Mouse (Mus musculus): ENCODE data around the gene Ciita.

Gene Ciita

DNA sequence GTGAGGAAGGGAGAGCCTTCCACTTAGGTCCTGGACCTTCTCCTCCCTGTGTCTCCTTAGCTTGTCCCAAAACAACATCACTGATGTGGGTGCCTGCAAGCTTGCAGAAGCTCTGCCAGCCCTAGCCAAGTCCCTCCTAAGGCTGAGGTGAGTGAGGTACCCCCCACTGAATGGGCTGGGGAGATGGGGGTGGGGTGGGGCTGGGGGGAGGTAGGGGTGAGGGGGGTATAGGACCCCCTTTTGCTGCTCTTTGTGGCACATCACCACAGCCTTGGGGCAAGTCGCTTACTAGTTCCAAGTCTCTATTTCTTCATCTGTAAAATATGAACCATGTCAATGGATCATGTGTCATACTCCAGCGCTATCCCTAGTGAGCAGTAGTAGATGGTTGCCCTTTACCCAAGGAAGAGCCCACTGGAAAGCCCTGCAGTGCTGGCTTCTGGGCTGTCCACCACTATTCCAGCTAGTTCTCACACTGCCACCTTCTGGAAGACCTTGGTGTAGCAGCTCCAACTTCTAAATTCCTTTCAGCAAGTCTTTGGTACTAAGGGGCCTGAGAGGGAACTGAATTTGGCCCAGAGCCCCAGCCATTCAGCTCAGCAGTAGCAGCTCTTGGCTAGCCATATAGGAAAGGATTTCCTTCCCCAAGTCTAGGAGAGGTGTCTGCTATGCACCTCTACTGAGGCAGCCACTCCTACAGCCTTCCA is 41.2 kb downstream of the Ciita start:
- DNase-seq = peak; percentile 78

- DNase-seq = peak; percentile 66
Observed at GRCm38 (mm10) chr16:10522811-10523210, 43.0 kb downstream of the Ciita start.

GRCm38 (mm10) chr16:10523650-10524049 is 43.8 kb downstream of the Ciita start:
- DNase-seq = no peak

DNA sequence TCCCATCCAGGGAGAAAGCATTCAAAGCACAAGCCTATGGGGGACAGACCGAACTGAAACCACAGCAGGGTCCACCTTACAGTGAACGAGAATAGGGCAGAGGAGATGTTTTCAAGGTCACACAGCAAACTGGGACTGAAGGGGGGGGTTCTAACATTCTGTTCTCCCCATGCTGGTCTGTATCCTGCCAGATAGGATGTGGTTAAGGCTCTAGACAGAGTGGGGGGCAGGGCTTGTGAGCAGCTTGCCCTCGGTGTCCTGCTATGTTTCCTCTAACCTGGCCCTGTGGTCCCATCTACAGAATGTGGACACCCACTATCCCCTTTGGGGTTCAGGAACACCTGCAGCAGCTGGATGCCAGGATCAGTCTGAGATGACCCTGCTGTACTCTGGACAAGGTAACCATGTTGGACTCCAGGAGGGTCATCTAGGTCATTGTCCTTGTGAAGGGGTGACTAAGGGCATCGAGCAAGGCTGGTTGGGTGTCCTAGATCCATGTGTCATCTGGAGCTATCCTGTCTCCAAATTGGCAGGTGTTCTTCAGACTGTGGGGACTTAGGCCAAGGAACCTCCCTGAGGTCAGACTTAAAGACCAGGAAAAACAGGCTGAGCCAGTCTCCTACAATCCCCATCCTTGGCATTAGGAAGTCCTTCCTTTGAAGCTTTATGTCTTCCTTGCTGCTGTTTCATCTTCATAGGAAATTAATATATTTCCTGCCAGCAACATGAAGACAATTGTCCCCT is 45.2 kb downstream of the Ciita start:
- no peak for DNase-seq

- DNase-seq = no peak
Observed at GRCm38 (mm10) chr16:10525610-10525980, 45.7 kb downstream of the Ciita start.

- no peak for DNase-seq
Observed at GRCm38 (mm10) chr16:10527046-10527644, 47.3 kb downstream of the Ciita start.

DNA sequence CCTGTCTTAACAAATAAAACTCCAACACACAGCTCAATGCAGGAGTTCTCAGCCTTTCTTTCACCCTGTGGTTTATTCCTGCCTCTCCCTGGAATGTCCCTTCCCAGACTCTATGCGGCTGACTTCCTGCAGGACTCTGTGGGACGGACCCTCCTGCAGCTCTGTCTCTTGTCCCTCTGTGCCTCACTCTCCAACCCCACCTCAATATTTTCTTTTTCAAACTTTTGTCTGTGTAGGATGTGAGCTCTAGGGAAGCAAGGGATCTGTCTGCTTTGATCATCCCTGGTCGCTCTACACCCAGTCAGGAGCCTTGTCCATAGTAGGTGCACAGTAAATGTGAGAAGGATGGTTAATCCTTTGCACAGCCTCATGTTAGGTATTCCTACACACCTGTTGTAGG is 48.5 kb downstream of the Ciita start:
- no peak for DNase-seq

- no peak for DNase-seq
Observed at GRCm38 (mm10) chr16:10530179-10530578, 50.3 kb downstream of the Ciita start.

- no peak for DNase-seq
Observed at GRCm38 (mm10) chr16:10533781-10534180, 53.9 kb downstream of the Ciita start.

DNA sequence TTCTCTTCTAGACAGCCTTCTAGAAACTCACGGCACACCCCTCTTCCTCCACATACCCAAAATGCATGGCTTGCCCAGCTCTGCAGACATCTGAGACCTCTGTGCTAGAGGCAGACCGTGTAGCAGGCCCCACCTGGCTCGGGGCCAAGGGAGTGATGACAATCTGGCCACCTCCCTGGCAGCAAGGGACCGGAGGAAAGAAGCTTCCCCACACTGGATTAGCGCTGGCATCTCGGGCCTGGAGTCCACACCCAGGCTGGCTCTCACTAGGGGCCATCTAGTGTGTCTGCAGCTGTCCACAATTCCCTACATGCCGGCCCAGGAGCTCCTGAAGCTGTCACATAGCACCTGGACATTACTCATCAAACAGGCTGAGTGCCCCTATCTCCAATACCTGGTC is 54.7 kb downstream of the Ciita start:
- DNase-seq = no peak

DNA sequence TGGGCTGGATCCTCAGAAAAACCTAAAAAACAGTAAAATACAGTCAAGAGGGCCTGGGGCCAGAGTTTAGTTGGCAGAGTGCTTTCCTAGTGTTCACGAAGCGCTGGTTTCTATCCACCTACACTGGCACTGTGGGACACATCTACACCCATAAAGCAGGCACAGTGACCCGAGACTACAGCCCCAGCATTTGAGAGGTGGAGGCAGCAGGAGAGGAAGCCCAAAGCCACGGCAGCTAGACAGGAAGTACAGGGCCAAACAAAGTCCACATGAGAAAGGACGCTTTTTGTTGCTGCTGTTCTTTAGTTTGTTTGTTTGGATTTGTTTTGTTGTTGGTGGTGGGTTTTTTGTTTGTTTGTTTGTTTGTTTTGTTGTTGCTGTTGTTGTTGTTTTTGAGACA is 56.5 kb downstream of the Ciita start:
- DNase-seq = no peak

DNA sequence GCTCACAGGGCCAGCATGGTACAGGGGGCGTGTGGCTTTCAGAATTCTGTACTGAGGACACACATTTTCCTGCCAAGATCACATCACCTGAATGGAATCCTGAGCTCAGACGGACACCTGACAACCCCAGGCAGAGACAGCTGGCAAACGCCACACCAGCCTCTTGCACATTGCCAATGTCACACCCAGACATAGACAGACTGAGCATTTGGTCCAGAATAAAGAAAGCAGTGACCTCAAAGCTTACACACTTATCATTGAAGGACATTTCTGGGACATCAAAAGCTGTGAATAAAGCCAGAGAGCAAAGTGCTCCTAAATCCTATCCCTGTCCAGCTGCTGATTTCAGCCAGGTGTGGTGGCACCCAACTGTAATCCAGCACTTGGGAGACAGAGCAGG is 57.1 kb downstream of the Ciita start:
- DNase-seq = no peak

GRCm38 (mm10) chr16:10540763-10541597 is 61.1 kb downstream of the Ciita start:
- no peak for DNase-seq

DNA sequence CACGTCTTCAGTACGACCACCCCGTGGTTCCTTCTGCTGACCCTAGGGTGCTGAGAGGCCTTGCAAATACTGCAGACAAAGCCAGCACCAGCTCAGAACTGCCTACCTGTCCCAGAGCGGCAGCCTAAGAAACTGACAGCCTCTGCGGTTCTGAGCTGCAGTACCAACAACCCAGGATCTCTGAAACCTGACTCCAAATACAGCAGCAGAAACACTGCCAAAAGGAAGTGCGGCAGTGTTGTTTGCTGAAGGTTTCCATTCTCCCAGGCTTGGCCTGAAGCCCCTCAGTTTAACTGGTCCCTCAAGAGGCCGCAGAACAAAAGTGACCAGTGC is 61.7 kb downstream of the Ciita start:
- no peak for DNase-seq

DNA sequence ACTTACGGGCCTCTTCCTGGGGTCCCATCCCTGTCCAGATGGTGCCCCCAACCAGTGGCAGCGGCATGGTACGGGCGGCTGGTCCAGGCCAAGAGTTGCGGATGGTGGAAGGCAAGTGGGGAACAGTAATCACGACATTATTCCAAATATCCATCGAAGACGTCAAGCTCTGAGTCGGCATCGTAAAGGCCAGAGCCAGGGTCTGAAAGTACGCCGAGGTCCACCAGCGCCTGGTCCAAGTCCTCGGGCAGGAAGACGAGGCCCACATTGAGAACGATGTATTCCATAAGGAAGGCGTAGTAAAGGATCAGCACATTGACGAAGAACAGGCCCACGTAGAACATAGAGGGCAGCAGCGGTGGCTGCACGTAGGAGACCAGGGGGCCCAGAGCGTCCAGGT is 62.4 kb downstream of the Ciita start:
- DNase-seq = no peak

- DNase-seq = peak; percentile 99
Observed at GRCm38 (mm10) chr16:10542698-10543365, 63.0 kb downstream of the Ciita start, which contains the start of gene Dexi. Gene Dexi, minus strand, starts transcription at chr16:10543054.

DNA sequence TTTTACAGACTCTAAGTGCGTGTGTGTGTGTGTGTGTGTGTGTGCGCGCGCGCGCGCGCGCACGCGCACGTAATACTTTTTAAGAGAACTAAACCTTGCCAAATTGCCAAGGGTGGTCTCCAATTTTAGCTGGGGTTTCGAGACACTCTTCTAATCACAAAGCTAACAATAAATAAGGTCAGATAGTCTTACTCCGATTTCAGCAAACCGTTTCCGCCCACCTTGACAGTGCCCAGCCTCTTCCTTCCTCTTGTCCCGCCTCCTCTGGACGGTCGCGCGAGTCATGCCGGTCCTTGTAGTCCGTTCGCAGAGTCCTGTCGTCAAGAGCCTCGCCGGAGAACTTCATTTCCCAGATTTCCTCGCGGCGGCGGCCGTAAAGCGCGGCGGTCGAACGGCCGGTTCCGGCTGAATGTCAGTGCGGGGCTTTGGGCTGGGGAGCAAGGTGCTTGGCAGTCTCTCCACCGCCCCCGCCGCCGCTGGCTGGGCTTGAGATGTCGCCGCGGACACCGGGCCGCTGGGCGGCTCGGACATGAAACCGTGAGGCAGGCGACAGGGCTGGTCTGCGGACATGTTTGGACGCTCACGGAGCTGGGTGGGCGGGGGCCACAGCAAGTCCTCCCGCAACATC is 65.2 kb downstream of the Ciita start, which contains the start of gene Clec16a:
TSS of gene Clec16a (plus strand) at position 345 of the 628 bp plus-strand sequence.
- DNase-seq = peak; percentile 96

DNA sequence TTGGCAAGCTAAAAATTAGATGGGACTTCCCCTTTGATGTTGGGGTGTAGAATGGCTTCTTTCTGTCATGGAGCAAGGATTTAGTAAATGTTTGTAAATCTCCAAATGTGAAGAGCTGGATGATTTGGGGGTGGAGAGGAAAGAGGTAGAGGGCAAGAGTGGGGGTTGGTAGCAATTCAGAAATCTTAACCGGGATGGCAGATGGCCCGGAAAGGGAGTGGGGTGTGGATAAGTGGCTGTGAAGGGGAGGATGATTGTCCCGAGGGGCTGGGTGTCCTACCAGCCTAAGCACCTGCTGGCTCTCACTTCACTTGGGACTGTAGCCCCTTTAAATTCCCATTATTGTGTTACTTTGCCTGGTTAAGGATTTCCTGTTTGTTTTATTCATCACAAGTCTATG is 67.0 kb downstream of the Ciita start:
- no peak for DNase-seq

- no peak for DNase-seq
Observed at GRCm38 (mm10) chr16:10548938-10549337, 69.1 kb downstream of the Ciita start.

DNA sequence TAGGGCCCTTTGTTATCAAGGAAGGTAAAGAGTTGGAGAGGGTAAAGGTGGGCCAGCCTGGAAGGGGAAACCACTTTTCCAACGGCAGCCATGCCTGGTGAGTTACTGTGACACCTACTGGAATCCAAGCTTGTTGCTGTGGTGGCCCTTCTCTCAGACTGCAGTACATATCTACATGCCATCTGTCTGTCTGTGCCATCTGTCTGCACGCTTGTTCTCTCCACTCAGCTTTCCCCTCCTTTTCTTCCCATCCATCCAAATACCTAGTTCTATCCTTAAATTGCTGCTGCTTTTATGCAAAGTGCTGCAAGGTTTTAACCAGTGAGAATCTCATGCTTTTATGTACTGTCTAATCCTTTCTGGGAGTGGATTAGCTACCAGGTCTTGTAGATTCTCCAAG is 69.7 kb downstream of the Ciita start:
- DNase-seq = peak; percentile 67

DNA sequence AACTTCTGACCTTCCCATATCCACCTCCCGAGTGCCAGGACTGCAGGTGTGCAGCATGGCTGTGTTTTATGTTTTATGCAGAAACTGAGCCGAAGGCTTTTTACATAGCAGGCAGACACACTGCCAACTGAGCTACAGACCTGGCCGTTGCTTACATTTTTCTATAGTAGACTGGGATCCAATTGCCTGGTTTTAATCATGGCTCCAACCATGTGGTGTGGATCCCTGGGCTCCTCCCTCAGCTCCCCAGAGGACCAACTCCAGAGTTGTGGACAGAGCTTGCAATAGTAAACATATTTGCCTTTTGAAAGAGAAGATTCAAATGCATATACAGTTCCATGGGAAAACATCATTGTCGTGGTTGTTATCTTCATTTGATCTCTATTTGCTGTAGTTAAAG is 71.7 kb downstream of the Ciita start:
- DNase-seq = no peak

- no peak for DNase-seq
Observed at GRCm38 (mm10) chr16:10553858-10554257, 74.0 kb downstream of the Ciita start.
